Mouse (Mus musculus) kidney, embryonic 14.5 days (tissue): ENCODE measurements at regions not wholly inside any gene's neighbourhood (a gene's known extent, or its start where the extent isn't known, plus 50 kb on each side); places are given as distances from the start of the nearest gene placed in this dataset.

ENCODE experiments used
- ATAC-seq: fragments of 200-750 bp; cut with Nextera tagmentation; 2 replicates; pipeline ENCODE4 v1.8.0; 2017; ENCODE audit warnings: moderate number of reproducible peaks, mild to moderate bottlenecking, moderate TSS enrichment, moderate library complexity; ENCODE audit not compliant: low FRiP score, low TSS enrichment
- H3K27ac ChIP-seq: fragments of 300-500 bp; sonication (generic); 2 replicates; pipeline ENCODE4 v1.5.1; 2014; ENCODE audit warnings: low read depth, mild to moderate bottlenecking, low read length, moderate library complexity, mixed read lengths
- H3K27me3 ChIP-seq: fragments of 300-500 bp; sonication (generic); 2 replicates; pipeline ENCODE4 v1.6.1; 2014; ENCODE audit warnings: mild to moderate bottlenecking, low read length; ENCODE audit not compliant: control insufficient read depth, insufficient read depth
- H3K36me3 ChIP-seq: fragments of 300-500 bp; sonication (generic); 2 replicates; pipeline ENCODE4 v1.6.1; 2014; ENCODE audit warnings: low read length, mixed read lengths; ENCODE audit not compliant: control insufficient read depth, insufficient read depth
- H3K4me1 ChIP-seq: fragments of 300-500 bp; sonication (generic); 2 replicates; pipeline ENCODE4 v1.6.1; 2014; ENCODE audit warnings: low read length, mixed read lengths; ENCODE audit not compliant: control insufficient read depth, insufficient read depth
- H3K4me2 ChIP-seq: fragments of 300-500 bp; sonication (generic); replicated peaks from 2 replicates; pipeline ENCODE4 v1.6.1; 2014; ENCODE audit warnings: low read depth, mild to moderate bottlenecking, low read length
- H3K4me3 ChIP-seq: fragments of 300-500 bp; sonication (generic); 2 replicates; pipeline ENCODE4 v1.5.1; 2014; ENCODE audit warnings: mild to moderate bottlenecking, low read length
- H3K9ac ChIP-seq: fragments of 300-500 bp; sonication (generic); 2 replicates; pipeline ENCODE4 v1.6.1; 2014; ENCODE audit warnings: low read depth, mild to moderate bottlenecking, low read length, moderate library complexity
- H3K9me3 ChIP-seq: fragments of 300-500 bp; sonication (generic); 2 replicates; pipeline ENCODE4 v1.6.1; 2016; ENCODE audit warnings: low read length; ENCODE audit not compliant: control insufficient read depth
- WGBS: fragments of 180-500 bp; shearing (Covaris S2); extraction: QIAGEN DNeasy Blood & Tissue Kit; methylation state at CpG from one replicate; pipeline ENCODE4 v1.1.7; 2014; 5-methylcytosine and 5-hydroxymethylcytosine counted together

DNA sequence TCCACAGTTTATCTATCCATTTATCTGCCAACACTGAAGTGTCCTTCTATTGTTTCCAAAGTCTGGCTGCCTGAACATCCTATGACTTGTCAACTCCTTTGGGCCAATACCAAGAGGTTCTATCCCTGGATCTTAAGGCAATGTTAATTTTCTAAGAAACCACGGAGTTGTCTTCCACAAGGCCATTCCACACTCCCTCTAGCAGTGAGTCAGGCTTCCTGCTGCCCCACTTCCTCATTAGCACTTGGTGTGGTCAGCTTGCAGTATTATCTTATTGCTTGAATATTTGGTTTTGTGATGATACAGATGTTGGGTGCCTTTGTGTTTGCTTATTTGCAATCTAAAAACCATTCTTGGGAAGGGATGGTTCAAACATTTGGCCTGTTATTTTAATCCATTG lies 87.5 kb upstream of the Ppp2r2d start:
- H3K36me3 ChIP-seq, result no peaks in the 10 kb centered on the region
- 86% methylated on average over 1 of the region's 1 CpGs for WGBS
- H3K9me3 ChIP-seq, result peaks cover 2% of the 10 kb centered on the region; the same call in 1 of the 2 replicates
- no peaks in the 10 kb centered on the region for H3K4me1 ChIP-seq
- ATAC-seq, result no peak
- H3K4me2 ChIP-seq, result no peak overlapping the region
- H3K27me3 ChIP-seq, result no peaks in the 10 kb centered on the region
- H3K9ac ChIP-seq, result no peak overlapping the region
- H3K4me3 ChIP-seq, result no peak overlapping the region
- H3K27ac ChIP-seq, result no peak overlapping the region

DNA sequence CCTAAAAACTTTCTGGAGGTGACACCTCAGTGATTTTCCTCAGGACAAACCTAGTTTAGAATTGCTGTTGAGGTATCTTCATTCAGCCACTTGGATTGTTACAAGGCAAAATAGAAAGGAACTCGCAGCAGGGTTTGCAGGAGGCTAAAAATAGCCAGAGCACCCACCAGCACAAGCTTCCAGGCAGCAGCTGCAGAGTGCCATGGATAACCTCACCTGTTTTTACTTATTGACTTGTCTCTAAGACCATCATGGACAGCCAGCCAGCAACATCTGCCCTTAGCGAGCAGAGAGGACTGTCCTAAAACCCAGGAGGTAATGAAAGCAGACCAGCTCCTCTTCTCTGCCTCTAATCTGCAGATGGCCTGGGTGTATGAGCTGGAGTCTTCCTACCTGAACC lies 97.4 kb upstream of the Ppp2r2d start:
- H3K9me3 ChIP-seq, result no peaks in the 10 kb centered on the region
- WGBS, result 84% methylated on average over 2 of the region's 2 CpGs

DNA sequence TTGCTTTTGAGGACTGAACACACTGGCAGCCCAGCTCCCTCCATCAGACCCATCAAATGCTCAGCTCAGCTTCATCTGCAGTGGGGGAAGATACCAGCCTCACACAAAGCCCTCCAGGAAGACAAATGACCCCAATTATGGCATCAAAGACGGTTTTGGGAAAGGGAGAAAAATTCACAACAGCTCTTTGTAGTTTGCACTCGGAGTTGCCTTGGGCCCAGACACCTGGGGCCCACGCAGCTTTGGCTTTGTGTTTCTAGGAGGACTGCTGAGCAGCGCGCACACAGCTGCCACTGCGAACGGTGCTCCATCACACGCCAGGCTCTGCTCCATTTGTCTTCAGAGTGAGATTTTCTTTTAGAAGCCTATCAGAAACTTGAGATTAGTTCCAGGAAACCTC lies 99.3 kb upstream of the Ppp2r2d start:
- Histone ChIP-seq H3K4me1 (no peaks in the 10 kb centered on the region), H3K9me3 (no peaks in the 10 kb centered on the region), H3K4me3 (no peak overlapping the region), H3K9ac (no peak overlapping the region), H3K36me3 (no peaks in the 10 kb centered on the region), H3K4me2 (no peak overlapping the region), H3K27ac (no peak overlapping the region), H3K27me3 (no peaks in the 10 kb centered on the region)
- no peak for ATAC-seq
- 46% methylated on average over 8 of the region's 8 CpGs for WGBS

More for the DNA sequence above, 97.4 kb upstream of the Ppp2r2d start:
- no peak overlapping the region for H3K4me2 ChIP-seq
- H3K36me3 ChIP-seq, result no peaks in the 10 kb centered on the region
- no peak for ATAC-seq
- no peak overlapping the region for H3K27ac ChIP-seq
- no peaks in the 10 kb centered on the region for H3K27me3 ChIP-seq
- H3K4me3 ChIP-seq, result no peak overlapping the region
- H3K4me1 ChIP-seq, result no peaks in the 10 kb centered on the region
- H3K9ac ChIP-seq, result no peak overlapping the region

DNA sequence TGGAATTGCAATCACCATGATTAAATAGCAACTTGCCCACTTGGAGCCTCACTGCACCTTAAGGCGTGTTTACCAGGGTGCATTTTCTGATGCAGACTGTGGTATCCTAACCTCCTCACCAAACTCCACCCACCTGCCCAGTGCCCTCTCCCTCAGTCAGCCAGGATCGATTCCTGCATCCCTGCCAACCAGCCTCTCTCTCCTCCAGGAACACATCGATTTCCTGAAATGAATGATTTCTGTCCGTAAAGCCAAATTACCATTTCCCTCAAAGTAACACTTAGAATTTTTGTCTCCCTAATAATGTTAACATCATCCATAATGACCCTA lies 103.4 kb upstream of the Ppp2r2d start:
- WGBS, result 91% methylated on average over 4 of the region's 4 CpGs

DNA sequence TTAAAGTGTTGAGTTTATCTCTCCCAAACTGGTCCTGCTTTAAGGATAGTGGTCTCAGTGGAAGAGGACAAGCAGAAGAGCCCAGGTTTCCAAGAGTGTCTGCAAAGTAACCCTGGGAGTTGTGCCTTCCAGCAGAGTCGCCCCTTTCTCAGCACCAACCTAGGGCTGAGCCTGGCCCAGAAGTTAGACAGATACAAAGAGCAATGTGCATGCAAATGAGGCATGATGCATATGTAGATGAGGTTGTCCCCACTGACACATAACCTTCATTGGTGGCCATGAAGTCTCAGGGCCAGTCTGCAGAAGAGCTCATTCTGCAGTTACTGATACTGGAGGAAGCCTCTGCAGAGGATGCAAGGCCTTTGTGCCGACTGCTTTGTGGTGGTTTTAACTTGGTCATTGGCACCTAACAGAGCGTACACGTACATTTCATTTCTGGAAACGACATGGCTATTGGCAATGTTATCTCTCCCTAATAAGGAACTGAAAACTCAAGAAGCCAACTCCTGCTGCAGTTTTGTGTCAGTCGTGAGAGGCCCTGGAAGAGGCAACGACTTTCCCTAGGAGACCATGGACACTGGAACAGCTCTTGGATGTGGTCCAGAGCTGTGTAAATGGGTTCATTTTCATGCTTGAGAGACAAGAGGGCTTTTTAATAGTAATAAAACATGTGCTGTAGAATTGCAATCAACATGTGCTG lies 103.9 kb upstream of the Ppp2r2d start:
- Histone ChIP-seq H3K27ac (no peak overlapping the region), H3K4me3 (no peak overlapping the region), H3K4me2 (no peak overlapping the region), H3K9me3 (no peaks in the 10 kb centered on the region), H3K9ac (no peak overlapping the region), H3K36me3 (no peaks in the 10 kb centered on the region), H3K27me3 (no peaks in the 10 kb centered on the region), H3K4me1 (no peaks in the 10 kb centered on the region)
- no peak for ATAC-seq
- 73% methylated on average over 7 of the region's 7 CpGs for WGBS

More for the DNA sequence above, 103.4 kb upstream of the Ppp2r2d start:
- H3K27me3 ChIP-seq, result no peaks in the 10 kb centered on the region
- no peaks in the 10 kb centered on the region for H3K36me3 ChIP-seq
- no peak for ATAC-seq
- H3K9me3 ChIP-seq, result no peaks in the 10 kb centered on the region
- H3K27ac ChIP-seq, result no peak overlapping the region
- no peak overlapping the region for H3K4me2 ChIP-seq
- no peaks in the 10 kb centered on the region for H3K4me1 ChIP-seq
- no peak overlapping the region for H3K9ac ChIP-seq
- no peak overlapping the region for H3K4me3 ChIP-seq

DNA sequence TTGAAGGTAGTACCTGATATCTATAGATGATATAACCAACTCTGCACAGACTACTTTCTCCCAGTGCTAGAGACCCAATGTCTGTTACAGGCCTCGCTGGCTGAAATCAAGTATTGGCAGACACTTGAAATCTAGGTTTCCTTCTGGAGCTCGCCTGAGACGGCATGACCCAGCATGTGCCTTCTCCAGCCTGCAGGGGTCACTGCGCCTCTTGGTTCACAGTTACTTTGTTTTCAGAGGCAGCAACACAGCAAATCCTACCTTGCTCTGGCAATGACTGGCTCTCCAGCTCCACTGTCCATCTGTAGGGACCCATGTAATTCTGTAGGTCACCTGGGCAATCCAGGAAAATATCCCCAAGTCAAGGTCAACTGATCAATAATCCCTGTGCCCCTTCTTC lies 111.6 kb upstream of the Ppp2r2d start:
- no peaks in the 10 kb centered on the region for H3K36me3 ChIP-seq
- H3K4me3 ChIP-seq, result no peak overlapping the region
- WGBS, result 26% methylated on average over 4 of the region's 4 CpGs
- H3K27me3 ChIP-seq, result no peaks in the 10 kb centered on the region
- H3K4me2 ChIP-seq, result no peak overlapping the region
- H3K4me1 ChIP-seq, result no peaks in the 10 kb centered on the region
- no peak for ATAC-seq
- no peak overlapping the region for H3K27ac ChIP-seq
- H3K9ac ChIP-seq, result no peak overlapping the region
- no peaks in the 10 kb centered on the region for H3K9me3 ChIP-seq

DNA sequence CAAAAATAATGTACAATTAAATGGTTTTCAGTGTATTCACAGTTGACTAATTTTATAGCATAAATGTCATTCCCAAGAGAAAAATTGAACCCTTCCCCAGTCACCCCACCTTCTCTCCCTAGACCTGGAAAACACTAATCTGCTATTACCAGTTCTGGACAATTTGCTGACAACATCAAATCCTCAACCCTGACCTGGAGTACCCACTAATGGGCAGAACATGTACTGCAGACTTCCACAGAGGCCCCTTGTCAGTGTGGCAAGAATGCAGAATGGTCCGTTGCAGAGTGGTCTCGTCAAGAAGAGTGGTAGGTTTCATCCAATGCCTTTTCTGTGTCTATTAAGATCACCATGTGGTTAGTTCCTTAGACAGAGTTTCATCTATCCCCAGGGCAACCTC lies 121.0 kb upstream of the Ppp2r2d start:
- H3K27ac ChIP-seq, result no peak overlapping the region
- no peak for ATAC-seq
- no peak overlapping the region for H3K4me3 ChIP-seq
- peaks cover 2% of the 10 kb centered on the region; the same call in 1 of the 2 replicates for H3K4me1 ChIP-seq
- H3K4me2 ChIP-seq, result no peak overlapping the region
- H3K9ac ChIP-seq, result no peak overlapping the region
- no peaks in the 10 kb centered on the region for H3K36me3 ChIP-seq
- no peaks in the 10 kb centered on the region for H3K9me3 ChIP-seq
- no peaks in the 10 kb centered on the region for H3K27me3 ChIP-seq
- 94% methylated on average over 2 of the region's 2 CpGs for WGBS

DNA sequence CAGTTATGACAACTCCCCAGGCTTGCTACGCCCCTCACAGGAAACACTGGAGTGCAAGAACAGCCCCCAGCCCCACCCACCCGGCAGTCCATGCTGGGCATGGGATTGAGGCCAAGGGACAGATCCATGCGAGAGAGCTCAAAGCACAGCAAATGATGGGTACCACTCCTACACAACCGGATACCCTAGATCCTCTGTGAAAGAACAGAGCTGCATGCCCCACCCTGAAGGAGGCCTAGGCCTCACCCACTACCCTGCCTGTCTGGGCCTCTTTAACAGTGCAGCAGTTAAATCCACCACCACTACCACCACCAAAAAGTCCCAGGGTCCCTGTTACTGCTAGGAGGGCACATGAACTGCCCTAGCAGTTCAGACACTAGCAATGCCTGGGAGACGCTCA lies 126.3 kb upstream of the Ppp2r2d start:
- no peaks in the 10 kb centered on the region for H3K36me3 ChIP-seq
- ATAC-seq, result peak; percentile 80; the same call in 1 of the 2 replicates
- peaks cover 10% of the 10 kb centered on the region; the same call in 1 of the 2 replicates for H3K4me1 ChIP-seq
- no peak overlapping the region for H3K9ac ChIP-seq
- WGBS, result 36% methylated on average over 5 of the region's 5 CpGs
- no peak overlapping the region for H3K4me3 ChIP-seq
- no peaks in the 10 kb centered on the region for H3K9me3 ChIP-seq
- no peak overlapping the region for H3K4me2 ChIP-seq
- no peak overlapping the region for H3K27ac ChIP-seq
- H3K27me3 ChIP-seq, result no peaks in the 10 kb centered on the region

DNA sequence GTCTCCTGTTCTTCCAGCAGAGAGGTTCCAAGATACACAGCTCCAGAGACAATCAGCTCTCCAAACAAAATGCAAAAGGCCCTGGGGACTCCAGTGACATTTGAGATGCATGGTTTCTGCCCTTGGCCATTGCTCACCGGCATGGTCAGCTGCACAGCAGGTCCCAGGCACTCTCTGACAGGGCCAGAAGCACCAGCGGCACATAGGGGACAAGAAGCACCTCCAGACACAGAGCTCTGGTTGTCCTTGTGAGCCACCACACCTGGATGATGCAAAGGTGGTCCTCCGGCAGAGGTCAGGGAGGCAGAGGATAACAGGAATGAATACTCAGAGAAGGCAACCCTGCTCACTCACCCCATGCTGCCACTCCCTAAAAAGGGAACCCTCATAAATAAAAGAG lies 126.8 kb upstream of the Ppp2r2d start:
- no peak overlapping the region for H3K27ac ChIP-seq
- 20% methylated on average over 3 of the region's 3 CpGs for WGBS
- no peaks in the 10 kb centered on the region for H3K36me3 ChIP-seq
- peaks cover 10% of the 10 kb centered on the region; the same call in 1 of the 2 replicates for H3K4me1 ChIP-seq
- H3K9me3 ChIP-seq, result no peaks in the 10 kb centered on the region
- H3K4me2 ChIP-seq, result no peak overlapping the region
- no peak overlapping the region for H3K9ac ChIP-seq
- peak; percentile 63; the same call in 1 of the 2 replicates for ATAC-seq
- no peak overlapping the region for H3K4me3 ChIP-seq
- H3K27me3 ChIP-seq, result no peaks in the 10 kb centered on the region
